Mouse (Mus musculus) spleen, adult 2 months (tissue): Measurements from ENCODE around the gene Pdik1l.

ENCODE experiments used
- CTCF ChIP-seq: fragments of 200-500 bp; IDR thresholded peaks from 2 replicates; pipeline ENCODE4 v1.5.1; 2011; ENCODE audit warnings: mild to moderate bottlenecking, inconsistent platforms; ENCODE audit not compliant: insufficient read depth, insufficient read length, insufficient replicate concordance; ENCODE audit errors: extremely low read depth
- POLR2A ChIP-seq: fragments of 200-500 bp; IDR thresholded peaks from 2 replicates; pipeline ENCODE4 v1.6.1; 2011; ENCODE audit warnings: low read depth, low read length, inconsistent platforms

- TF ChIP-seq CTCF: no peak
- no peak for TF ChIP-seq POLR2A
Observed at GRCm38 (mm10) chr4:134328151-134328550, 40.5 kb upstream of the Pdik1l start.
